Mouse (Mus musculus) bone marrow, adult 2 months (tissue): ENCODE measurements at regions not wholly inside any gene's neighbourhood (a gene's known extent, or its start where the extent isn't known, plus 50 kb on each side); places are given as distances from the start of the nearest gene placed in this dataset.

Experiments
- CTCF ChIP-seq: fragments of 200-500 bp; IDR thresholded peaks from 2 replicates; pipeline ENCODE4 v1.5.1; 2011; ENCODE audit warnings: low read length, control low read depth; ENCODE audit not compliant: control insufficient read depth, insufficient read depth
- POLR2A ChIP-seq: fragments of 200-500 bp; IDR thresholded peaks from 2 replicates; pipeline ENCODE4 v1.6.1; 2011; ENCODE audit warnings: low read depth, mild to moderate bottlenecking, control low read depth, low read length, borderline replicate concordance; ENCODE audit not compliant: control insufficient read depth

GRCm38 (mm10) chr5:74903711-74904110 lies 140.9 kb downstream of the Chic2 start:
- TF ChIP-seq CTCF (no peak), POLR2A (no peak)
